Mouse (Mus musculus): ENCODE measurements around the gene Dync1i2.
A peak's percentile ranks its signal among the peaks of the same experiment; 100 is the strongest.

Gene Dync1i2

GRCm38 (mm10) chr2:71211591-71212359 lies at the start of gene Dync1i2:
Gene Dync1i2 (plus strand): TSS chr2:71211706.
- peak; percentile 93 for DNase-seq (ENCODE audit: low spot score)

- no peak for DNase-seq (ENCODE audit: low spot score)
Observed at GRCm38 (mm10) chr2:71162831-71163621, 48.5 kb upstream of the Dync1i2 start.

- DNase-seq (ENCODE audit: low spot score), result no peak
Observed at GRCm38 (mm10) chr2:71167211-71167610, 44.3 kb upstream of the Dync1i2 start.

GRCm38 (mm10) chr2:71168461-71169021 lies 43.0 kb upstream of the Dync1i2 start:
- DNase-seq (ENCODE audit: low spot score), result no peak

- DNase-seq (ENCODE audit: low spot score), result no peak
Observed at GRCm38 (mm10) chr2:71173031-71173430, 38.5 kb upstream of the Dync1i2 start.

- no peak for DNase-seq (ENCODE audit: low spot score)
Observed at GRCm38 (mm10) chr2:71176329-71177249, 34.9 kb upstream of the Dync1i2 start.

- DNase-seq (ENCODE audit: low spot score), result no peak
Observed at GRCm38 (mm10) chr2:71177250-71177615, 34.3 kb upstream of the Dync1i2 start.

GRCm38 (mm10) chr2:71177760-71178159 lies 33.7 kb upstream of the Dync1i2 start:
- DNase-seq (ENCODE audit: low spot score), result no peak

- no peak for DNase-seq (ENCODE audit: low spot score)
Observed at GRCm38 (mm10) chr2:71179716-71180115, 31.8 kb upstream of the Dync1i2 start.

- DNase-seq (ENCODE audit: low spot score), result no peak
Observed at GRCm38 (mm10) chr2:71180566-71181217, 30.8 kb upstream of the Dync1i2 start.

GRCm38 (mm10) chr2:71187950-71188349 lies 23.6 kb upstream of the Dync1i2 start:
- DNase-seq (ENCODE audit: low spot score), result no peak

GRCm38 (mm10) chr2:71188861-71189260 lies 22.6 kb upstream of the Dync1i2 start:
- DNase-seq (ENCODE audit: low spot score), result no peak

GRCm38 (mm10) chr2:71191391-71192194 lies 19.9 kb upstream of the Dync1i2 start:
- DNase-seq (ENCODE audit: low spot score), result no peak

GRCm38 (mm10) chr2:71192195-71192807 lies 19.2 kb upstream of the Dync1i2 start:
- DNase-seq (ENCODE audit: low spot score), result no peak

- DNase-seq (ENCODE audit: low spot score), result no peak
Observed at GRCm38 (mm10) chr2:71194137-71194960, 17.2 kb upstream of the Dync1i2 start.

- no peak for DNase-seq (ENCODE audit: low spot score)
Observed at GRCm38 (mm10) chr2:71196947-71197346, 14.6 kb upstream of the Dync1i2 start.

GRCm38 (mm10) chr2:71198907-71199306 lies 12.6 kb upstream of the Dync1i2 start:
- no peak for DNase-seq (ENCODE audit: low spot score)

GRCm38 (mm10) chr2:71200485-71200884 lies 11.0 kb upstream of the Dync1i2 start:
- DNase-seq (ENCODE audit: low spot score), result no peak

GRCm38 (mm10) chr2:71201886-71202285 lies 9.6 kb upstream of the Dync1i2 start:
- no peak for DNase-seq (ENCODE audit: low spot score)

Data from layer of hippocampus, adult 9-10 months (tissue).